Mouse (Mus musculus): ENCODE measurements around the gene 9330159F19Rik.

DNA sequence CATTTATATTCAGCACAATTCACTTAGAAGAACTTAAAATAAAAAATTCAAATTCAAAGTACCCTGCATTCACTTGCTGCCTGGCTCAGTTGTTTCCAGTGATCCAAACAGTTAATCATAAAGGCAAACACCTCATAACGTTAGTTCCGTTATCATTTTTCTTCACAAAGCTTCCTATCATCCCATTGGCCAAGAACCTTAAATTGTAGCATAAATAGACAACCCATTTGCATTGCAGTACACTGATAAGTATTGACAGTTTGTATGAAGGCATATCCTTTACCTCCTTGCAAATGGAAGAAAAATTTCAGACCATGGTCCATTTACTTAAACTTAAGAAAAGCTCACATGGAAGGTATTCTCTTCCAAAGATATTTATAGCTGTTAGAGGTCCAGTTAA lies 49.7 kb upstream of the 9330159F19Rik start:
- TF ChIP-seq CTCF (IDR thresholded peaks at IDR 0.05; ENCODE audit: insufficient read depth, low read depth, low read length) (no peak), POLR2A (IDR thresholded peaks at IDR 0.05; ENCODE audit: insufficient read depth, low read depth, low read length) (no peak)

Measured in olfactory bulb, adult 2 months (tissue).